Mouse (Mus musculus) C2C12 (cell line): ENCODE results near the gene Nipal1.

Experiments used
- CEBPB ChIP-seq: IDR thresholded peaks from one replicate; pipeline ENCODE4 v1.6.1; 2011; ENCODE audit warnings: low read depth, mild to moderate bottlenecking, control low read depth, moderate library complexity
- CTCF ChIP-seq: IDR thresholded peaks from one replicate; pipeline ENCODE4 v1.5.1; 2011; ENCODE audit not compliant: control insufficient read depth, insufficient read depth, insufficient read length
- FOSL1 ChIP-seq: IDR thresholded peaks from one replicate; pipeline ENCODE4 v1.8.0; 2011; ENCODE audit warnings: mild to moderate bottlenecking, low read length; ENCODE audit not compliant: poor library complexity, insufficient read depth, severe bottlenecking
- MAX ChIP-seq: IDR thresholded peaks from one replicate; pipeline ENCODE4 v1.6.1; 2011; ENCODE audit warnings: mild to moderate bottlenecking, control low read depth
- MYOD1 ChIP-seq: IDR thresholded peaks from one replicate; pipeline ENCODE4 v1.6.1; 2011; ENCODE audit warnings: low read depth; ENCODE audit not compliant: control insufficient read depth, insufficient read length
- MYOG ChIP-seq: IDR thresholded peaks from one replicate; pipeline ENCODE4 v1.6.1; 2011; ENCODE audit not compliant: control insufficient read depth, insufficient read length; ENCODE audit errors: extremely low read depth
- USF1 ChIP-seq: IDR thresholded peaks from one replicate; pipeline ENCODE4 v1.6.1; 2011; ENCODE audit warnings: low read depth, mild to moderate bottlenecking, control low read depth, moderate library complexity

- TF ChIP-seq CTCF (no peak), MYOD1 (no peak), MAX (no peak), USF1 (no peak), MYOG (no peak), FOSL1 (no peak), CEBPB (no peak)
Measured at GRCm38 (mm10) chr5:72674994-72675542, 27.5 kb downstream of the Nipal1 start.
